Mouse (Mus musculus): ENCODE data around the gene Sec23b. TPM values are rescaled to one million over a fixed set of nuclear protein-coding genes. Genes with fewer than 3 reads are reported as not detected.
"Not testable (repeated sequence)": the region's sequence is repeated elsewhere in the genome, so short reads cannot be mapped to it uniquely, and the experiment has no call there.

Gene Sec23b
- polyA plus RNA-seq, 1 experiment from 2014 or later = 103 TPM

DNA sequence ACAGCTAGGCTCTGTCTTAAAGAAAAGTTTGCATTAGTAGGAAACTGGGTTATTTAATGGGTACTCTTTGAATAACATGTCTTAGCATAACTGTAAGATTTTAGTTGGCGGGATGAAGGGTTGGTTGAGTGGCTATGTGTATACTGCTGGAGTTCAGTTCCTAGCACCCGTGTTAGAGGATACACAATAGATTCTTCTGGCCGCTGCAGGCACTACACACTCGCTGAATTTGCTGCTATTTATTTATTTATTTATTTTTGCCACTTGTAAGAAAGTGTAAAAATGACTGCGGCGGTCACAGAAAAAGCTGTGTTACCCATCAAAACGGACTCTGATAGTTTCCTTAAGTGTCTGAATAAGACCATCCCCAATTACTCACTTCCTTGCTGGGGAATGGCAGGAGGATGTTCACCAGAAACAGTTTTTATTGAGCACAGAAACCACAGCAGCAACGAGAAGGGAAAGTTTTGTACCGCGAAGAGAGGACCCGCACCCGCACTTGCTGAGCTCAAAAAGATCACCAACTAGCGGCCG is 676 bp upstream of the Sec23b start:
- Histone ChIP-seq H3K4me1 (ENCODE audit: control insufficient read depth, insufficient read depth, low read length) (peaks cover 3% of the 10 kb centered on the region; the same call in 1 of the 2 replicates), H3K9me3 (replicated peaks; ENCODE audit: control insufficient read depth, low read length) (no peaks in the 10 kb centered on the region), H3K36me3 (replicated peaks; ENCODE audit: control insufficient read depth, insufficient read depth, low read depth, low read length) (no peaks in the 10 kb centered on the region), H3K27ac (replicated peaks; ENCODE audit: low read depth, low read length) (peak overlapping the region; percentile 78), H3K27me3 (ENCODE audit: control insufficient read depth, insufficient read depth, low read length) (no peaks in the 10 kb centered on the region), H3K4me3 (ENCODE audit: low read depth, low read length) (peak overlapping the region; percentile 75), H3K4me2 (ENCODE audit: low read depth, low read length) (peak overlapping the region; percentile 61), H3K9ac (replicated peaks; ENCODE audit: low read length) (peak overlapping the region; percentile 77)
- DNase-seq (ENCODE audit: low spot score) (peak; percentile 41), ATAC-seq (replicated peaks; ENCODE audit: insufficient number of reproducible peaks, low FRiP score, low TSS enrichment, low read depth) (0 out of 2 replicates have a peak, but pooled peaks have one; percentile 1)
- 3% methylated on average over 14 of the region's 14 CpGs for WGBS

GRCm38 (mm10) chr2:144588723-144589122 is 32.7 kb downstream of the Sec23b start:
- Histone ChIP-seq H3K27ac (replicated peaks; ENCODE audit: low read depth, low read length) (no peak overlapping the region), H3K27me3 (ENCODE audit: control insufficient read depth, insufficient read depth, low read length) (no peaks in the 10 kb centered on the region), H3K4me1 (ENCODE audit: control insufficient read depth, insufficient read depth, low read length) (no peaks in the 10 kb centered on the region), H3K4me3 (ENCODE audit: low read depth, low read length) (no peak overlapping the region), H3K36me3 (replicated peaks; ENCODE audit: control insufficient read depth, insufficient read depth, low read depth, low read length) (peaks cover 17% of the 10 kb centered on the region), H3K4me2 (ENCODE audit: low read depth, low read length) (no peak overlapping the region), H3K9me3 (replicated peaks; ENCODE audit: control insufficient read depth, low read length) (no peaks in the 10 kb centered on the region), H3K9ac (replicated peaks; ENCODE audit: low read length) (no peak overlapping the region)
- no peak for DNase-seq (ENCODE audit: low spot score)
- no peak for ATAC-seq (replicated peaks; ENCODE audit: insufficient number of reproducible peaks, low FRiP score, low TSS enrichment, low read depth)
- 80% methylated on average over 4 of the region's 4 CpGs for whole genome bisulfite sequencing

DNA sequence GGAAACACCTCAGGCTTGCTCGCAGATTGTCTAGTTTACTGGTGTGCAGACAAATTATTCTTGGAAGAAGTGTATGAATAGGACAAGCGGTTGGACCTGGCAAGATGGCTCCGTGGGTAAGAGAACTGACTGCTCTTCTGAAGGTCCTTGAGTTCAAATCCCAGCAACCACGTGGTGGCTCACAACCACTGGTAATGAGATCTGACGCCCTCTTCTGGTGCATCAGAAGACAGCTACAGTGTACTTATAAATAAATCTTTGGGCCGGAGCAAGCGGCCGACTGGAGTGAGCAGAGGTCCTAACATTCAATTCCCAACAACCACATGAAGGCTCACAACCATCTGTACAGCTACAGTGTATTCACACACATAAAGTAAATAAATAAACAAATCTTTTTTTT is 37.0 kb downstream of the Sec23b start:
- H3K4me1 ChIP-seq (ENCODE audit: control insufficient read depth, insufficient read depth, low read length); H3K27me3 ChIP-seq (ENCODE audit: control insufficient read depth, insufficient read depth, low read length); DNase-seq (ENCODE audit: low spot score); H3K4me2 ChIP-seq (ENCODE audit: low read depth, low read length); H3K9me3 ChIP-seq (replicated peaks; ENCODE audit: control insufficient read depth, low read length); ATAC-seq (replicated peaks; ENCODE audit: insufficient number of reproducible peaks, low FRiP score, low TSS enrichment, low read depth); H3K27ac ChIP-seq (replicated peaks; ENCODE audit: low read depth, low read length); H3K36me3 ChIP-seq (replicated peaks; ENCODE audit: control insufficient read depth, insufficient read depth, low read depth, low read length); H3K9ac ChIP-seq (replicated peaks; ENCODE audit: low read length); H3K4me3 ChIP-seq (ENCODE audit: low read depth, low read length): not testable (repeated sequence)
- 68% methylated on average over 8 of the region's 8 CpGs for WGBS

- Histone ChIP-seq H3K4me3 (ENCODE audit: low read depth, low read length) (peak within 1 kb of the TSS; percentile 58), H3K27ac (replicated peaks; ENCODE audit: low read depth, low read length) (no peak within 1 kb of the TSS), H3K36me3 (replicated peaks; ENCODE audit: control insufficient read depth, insufficient read depth, low read depth, low read length) (no peaks in the 10 kb centered on the region), H3K9me3 (replicated peaks; ENCODE audit: control insufficient read depth, low read length) (no peaks in the 10 kb centered on the region), H3K27me3 (ENCODE audit: control insufficient read depth, insufficient read depth, low read length) (no peaks in the 10 kb centered on the region), H3K4me2 (ENCODE audit: low read depth, low read length) (peak within 1 kb of the TSS; percentile 46), H3K9ac (replicated peaks; ENCODE audit: low read length) (peak within 1 kb of the TSS; percentile 75), H3K4me1 (ENCODE audit: control insufficient read depth, insufficient read depth, low read length) (no peaks in the 10 kb centered on the region)
- peak; percentile 92 for DNase-seq (ENCODE audit: low spot score)
- WGBS = 2% methylated on average over 31 of the region's 31 CpGs
- peak; percentile 95 for ATAC-seq (replicated peaks; ENCODE audit: insufficient number of reproducible peaks, low FRiP score, low TSS enrichment, low read depth)
Measured at GRCm38 (mm10) chr2:144593951-144594651, 38.1 kb downstream of the Sec23b start, which contains the start of gene Smim26. Gene Smim26, plus strand, starts transcription at chr2:144594054.

DNA sequence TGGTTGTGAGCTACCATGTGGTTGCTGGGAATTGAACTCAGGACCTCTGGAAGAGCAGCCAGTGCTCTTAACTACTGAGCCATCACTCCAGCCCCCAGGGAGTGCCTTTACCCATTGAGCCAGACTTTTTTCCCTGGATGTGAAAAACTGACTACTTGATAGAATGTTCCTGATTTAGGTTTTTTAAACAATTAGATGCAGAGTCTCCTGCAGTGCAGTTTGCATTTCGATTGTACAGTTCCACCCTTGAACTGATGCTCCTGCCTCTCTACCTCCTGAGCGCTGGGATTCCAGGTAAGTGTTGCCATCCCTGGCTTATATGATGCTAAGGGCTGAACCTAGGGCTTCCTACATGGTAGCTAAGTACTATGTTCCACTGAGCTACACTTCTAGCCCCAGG is 42.0 kb downstream of the Sec23b start:
- no peak overlapping the region for H3K4me2 ChIP-seq (ENCODE audit: low read depth, low read length)

DNA sequence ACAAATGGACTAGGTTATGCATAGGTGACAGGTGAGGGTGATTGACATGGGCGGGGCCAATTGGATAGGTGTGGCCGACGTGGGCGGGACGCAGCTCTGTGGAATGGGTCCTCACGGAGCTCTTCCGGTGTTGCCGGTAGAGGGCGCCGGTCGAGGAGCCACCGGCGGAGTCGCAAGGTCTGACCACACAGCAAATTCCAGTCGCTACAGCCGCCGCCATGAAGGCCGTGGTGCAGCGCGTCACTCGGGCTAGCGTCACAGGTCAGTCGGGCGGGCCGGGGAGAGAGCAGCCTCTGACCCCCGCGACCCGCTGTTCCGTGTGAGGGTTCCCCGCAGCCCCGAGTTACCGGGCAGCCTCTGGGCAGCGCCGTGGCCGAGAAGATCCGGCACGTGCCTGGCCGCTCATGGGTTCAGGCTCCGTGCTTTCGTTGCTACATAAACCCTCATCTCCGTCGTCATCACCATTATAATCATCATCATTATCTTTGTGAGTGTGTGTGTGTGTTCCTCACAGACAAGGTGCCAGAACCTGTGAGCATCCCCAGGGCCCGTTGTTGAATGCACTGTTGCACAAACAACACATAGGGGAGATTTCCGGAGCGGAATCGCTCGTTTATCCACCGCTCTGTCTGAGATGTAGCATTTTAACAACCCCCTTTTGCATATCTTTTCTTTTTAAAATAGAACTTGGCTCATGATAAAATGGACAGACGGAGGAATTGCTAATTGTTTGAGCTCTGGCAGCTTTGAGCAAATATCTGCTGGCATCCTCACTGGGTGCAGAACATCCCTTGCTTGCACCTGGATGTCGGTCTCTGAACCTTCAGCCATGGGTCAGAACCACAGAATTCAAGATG is 44.0 kb downstream of the Sec23b start, which contains the start of gene Dtd1:
Gene Dtd1 (plus strand): TSS at position 67 of the 857 bp plus-strand sequence.
- Histone ChIP-seq H3K4me1 (ENCODE audit: control insufficient read depth, insufficient read depth, low read length) (no peaks in the 10 kb centered on the region), H3K9ac (replicated peaks; ENCODE audit: low read length) (peak within 1 kb of the TSS; percentile 73), H3K36me3 (replicated peaks; ENCODE audit: control insufficient read depth, insufficient read depth, low read depth, low read length) (no peaks in the 10 kb centered on the region), H3K4me2 (ENCODE audit: low read depth, low read length) (peak within 1 kb of the TSS; percentile 43), H3K27me3 (ENCODE audit: control insufficient read depth, insufficient read depth, low read length) (no peaks in the 10 kb centered on the region), H3K9me3 (replicated peaks; ENCODE audit: control insufficient read depth, low read length) (no peaks in the 10 kb centered on the region), H3K27ac (replicated peaks; ENCODE audit: low read depth, low read length) (no peak within 1 kb of the TSS), H3K4me3 (ENCODE audit: low read depth, low read length) (peak within 1 kb of the TSS; percentile 55)
- peak; percentile 88 for DNase-seq (ENCODE audit: low spot score)
- whole genome bisulfite sequencing = 2% methylated on average over 50 of the region's 50 CpGs
- peak; percentile 93 for ATAC-seq (replicated peaks; ENCODE audit: insufficient number of reproducible peaks, low FRiP score, low TSS enrichment, low read depth)

More for the DNA sequence above, 42.0 kb downstream of the Sec23b start:
- Histone ChIP-seq H3K36me3 (replicated peaks; ENCODE audit: control insufficient read depth, insufficient read depth, low read depth, low read length) (no peaks in the 10 kb centered on the region), H3K9ac (replicated peaks; ENCODE audit: low read length) (no peak overlapping the region), H3K4me1 (ENCODE audit: control insufficient read depth, insufficient read depth, low read length) (no peaks in the 10 kb centered on the region), H3K27ac (replicated peaks; ENCODE audit: low read depth, low read length) (no peak overlapping the region), H3K27me3 (ENCODE audit: control insufficient read depth, insufficient read depth, low read length) (no peaks in the 10 kb centered on the region), H3K4me3 (ENCODE audit: low read depth, low read length) (no peak overlapping the region), H3K9me3 (replicated peaks; ENCODE audit: control insufficient read depth, low read length) (no peaks in the 10 kb centered on the region)
- WGBS = 78% methylated on average over 2 of the region's 2 CpGs
- DNase-seq (ENCODE audit: low spot score) = no peak
- ATAC-seq (replicated peaks; ENCODE audit: insufficient number of reproducible peaks, low FRiP score, low TSS enrichment, low read depth) = no peak

- no peaks in the 10 kb centered on the region for H3K27me3 ChIP-seq (ENCODE audit: control insufficient read depth, insufficient read depth, low read length)
- WGBS = 96% methylated on average over 1 of the region's 1 CpGs
- DNase-seq (ENCODE audit: low spot score) = no peak
- no peaks in the 10 kb centered on the region for H3K4me1 ChIP-seq (ENCODE audit: control insufficient read depth, insufficient read depth, low read length)
- no peaks in the 10 kb centered on the region for H3K9me3 ChIP-seq (replicated peaks; ENCODE audit: control insufficient read depth, low read length)
- H3K9ac ChIP-seq (replicated peaks; ENCODE audit: low read length) = no peak overlapping the region
- no peak for ATAC-seq (replicated peaks; ENCODE audit: insufficient number of reproducible peaks, low FRiP score, low TSS enrichment, low read depth)
- no peak overlapping the region for H3K4me2 ChIP-seq (ENCODE audit: low read depth, low read length)
- no peaks in the 10 kb centered on the region for H3K36me3 ChIP-seq (replicated peaks; ENCODE audit: control insufficient read depth, insufficient read depth, low read depth, low read length)
- no peak overlapping the region for H3K4me3 ChIP-seq (ENCODE audit: low read depth, low read length)
- H3K27ac ChIP-seq (replicated peaks; ENCODE audit: low read depth, low read length) = no peak overlapping the region
Measured at GRCm38 (mm10) chr2:144601576-144601975, 45.5 kb downstream of the Sec23b start.

Data from embryonic facial prominence, embryonic 11.5 days (tissue).